Mouse (Mus musculus): ENCODE results near the gene Olfml3.
A peak's percentile ranks its signal among the peaks of the same experiment; 100 is the strongest.

Olfml3 gene

DNA sequence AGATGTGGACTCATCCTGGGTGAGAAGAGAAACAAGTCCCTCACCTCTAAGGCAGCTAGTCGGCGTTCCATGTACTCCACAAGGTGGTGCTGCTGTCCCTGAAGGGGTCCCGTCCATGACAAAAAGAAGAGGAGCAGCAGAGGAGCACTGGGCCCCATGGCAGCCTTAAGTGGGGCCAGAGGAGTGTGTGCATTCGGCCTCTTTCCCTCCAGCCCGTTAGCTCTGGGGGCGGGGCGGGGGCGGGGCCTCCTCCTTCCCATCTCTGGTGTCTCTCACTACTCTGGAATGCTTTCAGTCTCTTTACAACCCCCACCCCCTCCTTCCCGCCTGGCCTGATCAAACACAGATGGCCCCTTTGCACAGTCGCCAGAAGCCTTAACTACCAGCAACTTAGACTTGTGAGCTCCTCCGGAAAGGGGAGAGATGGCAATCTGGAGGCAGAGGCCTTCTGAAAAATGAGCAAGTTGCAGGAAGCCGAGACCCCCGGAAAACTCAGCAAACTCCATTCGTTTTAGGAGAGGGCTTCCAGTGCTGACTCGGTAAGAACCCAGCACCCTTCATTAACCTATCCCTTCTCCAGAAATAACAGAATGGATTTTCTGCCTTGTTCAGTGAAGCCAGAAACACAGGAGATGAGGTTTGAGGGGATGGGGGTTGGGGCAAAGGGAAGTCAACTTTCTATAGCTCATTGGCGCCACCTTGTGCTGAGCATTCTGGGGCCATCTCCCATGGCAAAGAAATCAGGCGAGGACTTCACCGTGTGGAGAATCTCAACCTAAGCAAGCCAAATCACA, at the start of gene Olfml3:
TSS of gene Olfml3 (minus strand) at position 224 of the 794 bp plus-strand sequence.
- peak; percentile 80 to 94 for DNase-seq (ENCODE audit: low spot score in 2 of 2)

DNA sequence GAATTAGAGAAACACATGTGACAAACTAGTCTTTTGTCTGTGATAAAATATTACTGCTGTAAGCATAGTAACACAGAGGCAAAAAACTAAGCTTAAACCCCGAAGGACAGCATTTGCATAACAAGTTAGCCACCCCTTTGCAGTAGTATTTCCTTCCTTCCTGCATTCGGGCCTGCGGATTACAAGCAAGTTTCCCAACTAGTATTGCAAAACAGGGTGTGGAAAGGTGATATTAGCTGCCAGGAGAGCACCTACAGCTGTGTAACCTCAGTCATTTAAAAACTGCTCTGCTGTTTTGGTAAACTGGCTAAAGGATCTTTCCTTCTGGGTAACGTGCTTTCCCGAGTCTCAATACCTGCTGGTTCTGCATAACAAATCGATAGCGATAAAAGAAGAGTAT, 49.4 kb upstream of the Olfml3 start:
- DNase-seq (ENCODE audit: low spot score in 2 of 2): no peak

DNA sequence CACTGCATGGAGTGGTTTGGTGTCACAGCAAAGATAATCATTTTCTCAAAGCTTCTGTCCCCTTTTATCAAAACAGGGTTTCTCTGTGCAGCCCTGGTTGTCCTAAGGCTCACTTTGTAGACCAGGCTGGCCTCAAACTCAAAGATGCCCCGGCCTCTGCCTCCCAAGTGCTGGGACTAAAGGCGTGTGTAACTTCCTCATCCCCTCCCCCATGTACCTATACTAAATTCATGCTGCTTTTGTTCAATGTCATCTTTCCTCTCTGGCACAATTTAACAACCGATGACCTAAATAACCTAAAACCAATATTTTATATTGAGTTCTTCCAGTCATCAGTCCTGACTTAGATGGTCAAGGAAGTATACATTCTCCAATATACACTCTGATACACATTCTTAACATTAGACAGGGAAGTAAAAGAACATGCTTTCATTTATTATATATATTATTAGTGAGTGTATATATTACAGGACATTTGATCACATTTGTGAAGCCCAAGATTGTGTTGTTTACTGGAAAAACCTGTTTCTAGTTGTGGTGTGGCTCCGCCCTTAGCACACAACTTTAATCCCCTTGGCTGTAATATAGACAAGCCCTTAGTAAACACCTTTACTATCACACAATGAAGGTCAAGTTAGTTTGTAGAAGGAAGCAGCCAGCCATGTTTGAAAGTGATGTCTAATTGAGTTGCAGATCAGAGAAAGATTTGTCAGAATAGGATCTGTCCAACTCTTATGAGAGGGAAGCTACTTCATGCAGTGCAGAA, 45.2 kb upstream of the Olfml3 start:
- no peak for DNase-seq (ENCODE audit: low spot score in 2 of 2)

DNA sequence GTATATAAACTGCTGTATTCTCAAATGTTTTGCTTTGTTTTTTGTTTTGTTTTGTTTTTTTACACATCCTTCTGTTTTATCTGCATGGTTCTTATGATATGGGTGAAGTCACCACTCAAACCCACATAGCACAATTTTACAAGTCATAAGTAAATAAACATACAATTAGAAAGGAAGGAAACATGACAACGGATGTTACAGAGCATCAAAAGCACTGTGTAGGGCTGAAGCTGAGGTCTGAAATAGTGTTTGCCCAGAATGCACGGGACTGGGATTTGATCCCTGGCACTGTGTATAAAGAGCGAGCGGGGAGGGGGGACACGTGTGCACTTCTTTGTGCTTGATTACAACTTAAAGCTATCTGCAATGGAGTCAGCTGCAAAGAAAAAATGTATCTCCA, 43.0 kb upstream of the Olfml3 start:
- DNase-seq (ENCODE audit: low spot score in 2 of 2): no peak

DNA sequence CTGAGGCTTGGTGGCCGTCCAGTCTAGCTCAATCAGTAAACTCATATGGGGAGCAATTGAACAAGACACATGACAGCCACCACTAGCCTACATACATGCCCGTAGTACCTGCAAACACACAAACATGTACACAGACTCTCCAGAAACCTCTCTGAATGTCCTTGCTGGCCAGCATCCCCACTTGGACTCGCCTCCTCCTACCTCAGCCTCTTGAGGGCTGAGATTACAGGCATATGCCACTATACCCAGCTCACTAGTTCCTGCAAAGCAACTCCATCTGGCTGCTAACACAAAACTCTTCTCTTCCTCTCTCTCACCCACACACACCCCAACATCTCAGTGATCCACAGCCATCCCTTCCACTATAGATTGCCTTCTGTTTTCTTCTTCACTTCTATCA, 42.5 kb upstream of the Olfml3 start:
- no peak for DNase-seq (ENCODE audit: low spot score in 2 of 2)

DNA sequence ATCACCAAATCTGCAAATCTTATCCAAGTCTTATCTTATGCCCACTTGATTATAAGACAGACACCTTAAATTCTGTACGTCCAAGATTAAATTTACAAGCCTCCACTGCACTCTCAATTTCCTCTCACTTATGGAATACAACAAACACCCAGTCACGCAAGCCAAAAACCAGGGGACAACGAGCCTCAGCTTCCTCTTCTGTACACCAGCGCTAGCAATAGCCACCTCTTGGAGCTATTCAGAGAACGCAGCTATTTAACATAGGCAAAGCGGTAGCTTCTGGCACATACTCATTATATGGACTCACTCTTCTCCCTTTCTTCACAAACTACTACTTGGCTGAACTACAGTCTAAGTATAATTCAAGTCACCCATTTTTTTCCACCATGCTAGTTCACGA, 41.4 kb upstream of the Olfml3 start:
- no peak for DNase-seq (ENCODE audit: low spot score in 2 of 2)

DNA sequence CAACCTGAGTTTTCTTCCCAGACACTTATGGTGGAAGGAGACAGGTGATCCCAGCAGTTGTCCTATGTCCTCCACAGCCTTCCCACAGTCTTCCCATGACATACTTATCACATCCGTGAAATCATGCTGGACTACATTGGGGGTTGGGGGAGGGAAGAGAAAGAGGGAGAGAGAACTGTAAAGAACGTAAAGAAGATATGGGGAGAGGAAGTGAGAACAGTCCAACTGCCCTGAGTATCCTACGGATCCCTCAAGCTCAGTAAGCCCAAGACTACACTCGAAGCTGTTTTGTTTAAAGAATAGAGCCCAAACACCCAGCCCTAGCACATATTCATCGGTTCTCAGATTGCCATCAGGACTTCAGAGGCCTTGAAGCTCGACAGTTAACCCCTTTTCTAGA, 40.9 kb upstream of the Olfml3 start:
- no peak for DNase-seq (ENCODE audit: low spot score in 2 of 2)

DNA sequence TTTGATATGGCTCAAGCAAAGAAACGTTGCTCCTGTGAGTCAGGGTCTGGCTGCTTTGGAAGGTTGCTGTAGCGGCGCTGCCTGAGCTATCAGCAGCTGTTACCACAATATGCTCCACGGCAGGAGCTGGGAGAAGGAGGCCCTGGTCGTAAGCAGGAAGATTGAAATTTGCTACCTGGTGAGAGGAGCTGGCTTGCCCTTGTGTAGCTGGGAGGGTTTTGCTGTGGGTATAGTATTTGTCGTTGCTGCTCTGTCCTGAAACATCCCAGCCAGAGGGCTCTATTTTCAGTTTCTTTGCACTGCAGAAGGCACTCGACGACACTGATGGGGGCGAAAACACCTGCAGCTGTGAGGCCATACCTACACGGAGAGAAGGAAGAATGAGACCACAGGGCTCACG, 40.1 kb upstream of the Olfml3 start:
- DNase-seq (ENCODE audit: low spot score in 2 of 2): peak; percentile 59 to 61

DNA sequence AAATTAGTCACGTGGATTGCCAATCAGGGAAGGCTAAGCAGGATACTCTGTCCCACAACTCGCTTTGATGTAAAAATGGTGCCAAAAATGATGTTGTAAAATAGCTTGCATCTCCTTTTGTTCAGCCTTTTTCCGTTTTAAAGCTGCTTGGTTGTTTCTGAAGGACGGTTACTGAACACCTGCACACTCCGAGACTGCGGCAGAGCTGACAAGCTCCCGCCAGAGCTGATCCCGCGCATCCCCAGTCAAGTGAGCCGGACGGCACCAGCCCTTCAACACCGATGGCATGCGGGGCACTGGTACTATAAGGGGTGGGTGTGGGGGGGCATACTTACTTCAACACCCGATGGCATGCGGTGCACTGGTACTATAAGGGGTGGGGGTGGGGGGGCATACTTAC, 36.2 kb upstream of the Olfml3 start:
- peak; percentile 61 to 74 for DNase-seq (ENCODE audit: low spot score in 2 of 2)

DNA sequence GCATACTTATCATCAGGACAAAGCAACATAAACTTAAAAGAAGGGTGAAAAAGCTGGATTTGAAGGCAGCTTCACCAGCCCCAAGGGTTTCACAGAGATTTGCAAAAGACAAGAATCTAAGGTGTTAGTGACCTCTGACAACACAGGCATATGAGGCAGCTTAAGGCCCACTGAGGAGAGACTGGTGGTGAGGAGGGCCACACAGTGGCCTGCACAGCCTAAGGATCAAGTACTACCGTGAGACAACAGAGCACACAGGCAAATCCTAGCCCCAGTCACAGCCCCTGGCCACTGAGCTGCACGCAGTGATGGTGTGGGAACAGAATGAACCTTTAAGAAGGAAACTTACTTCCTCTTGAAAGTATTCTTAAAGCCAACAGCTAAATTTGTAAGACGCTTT, 35.7 kb upstream of the Olfml3 start:
- DNase-seq (ENCODE audit: low spot score in 2 of 2): no peak

DNA sequence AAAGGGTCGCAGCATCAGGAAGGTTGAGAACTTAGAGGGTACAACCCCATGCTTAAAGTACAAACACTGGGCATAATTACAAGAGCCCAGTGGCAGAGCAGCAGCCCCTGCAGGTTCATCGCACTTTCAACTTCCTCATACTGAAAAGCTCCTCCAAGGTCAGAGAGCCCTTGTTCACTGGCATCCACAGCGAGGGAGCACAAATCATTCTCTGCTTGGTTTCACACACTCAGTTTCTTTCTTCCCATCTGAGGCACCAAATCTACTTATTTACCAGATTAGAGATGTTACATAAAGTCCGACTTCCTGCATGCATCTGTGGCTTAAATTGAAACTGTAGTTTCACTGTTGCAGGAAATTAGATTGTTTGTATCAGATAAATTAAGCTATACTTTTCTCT, 35.0 kb upstream of the Olfml3 start:
- DNase-seq (ENCODE audit: low spot score in 2 of 2): no peak

DNA sequence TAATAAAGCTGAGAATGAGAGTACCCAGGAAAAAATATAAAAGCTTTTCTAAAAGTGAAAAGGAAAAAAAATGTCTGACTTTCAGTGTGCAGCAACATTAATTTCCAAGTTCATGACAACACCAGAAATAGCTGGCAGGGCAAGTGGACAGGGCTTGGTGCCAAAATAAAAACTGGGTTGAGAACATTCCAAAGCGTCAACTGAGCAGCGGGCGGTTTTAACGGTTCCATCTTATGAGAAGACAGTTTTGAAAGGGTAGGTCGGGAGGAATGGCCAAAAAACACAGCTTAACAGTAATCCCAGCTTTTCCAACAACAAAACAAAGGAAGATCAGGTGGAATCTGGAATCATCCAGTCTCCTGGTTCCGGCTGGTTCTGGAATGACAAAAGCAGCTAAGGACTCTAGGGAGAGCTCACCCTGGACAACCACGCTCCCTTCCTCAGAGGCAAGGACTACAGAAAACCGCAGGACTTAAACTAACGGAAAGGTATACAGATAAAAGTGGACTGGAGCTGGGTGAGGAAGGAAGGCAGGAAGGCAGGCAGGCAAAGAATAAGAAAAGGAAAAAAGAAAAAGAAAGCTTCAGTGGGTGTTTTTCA, 33.8 kb upstream of the Olfml3 start:
- DNase-seq (ENCODE audit: low spot score in 2 of 2): no peak

DNA sequence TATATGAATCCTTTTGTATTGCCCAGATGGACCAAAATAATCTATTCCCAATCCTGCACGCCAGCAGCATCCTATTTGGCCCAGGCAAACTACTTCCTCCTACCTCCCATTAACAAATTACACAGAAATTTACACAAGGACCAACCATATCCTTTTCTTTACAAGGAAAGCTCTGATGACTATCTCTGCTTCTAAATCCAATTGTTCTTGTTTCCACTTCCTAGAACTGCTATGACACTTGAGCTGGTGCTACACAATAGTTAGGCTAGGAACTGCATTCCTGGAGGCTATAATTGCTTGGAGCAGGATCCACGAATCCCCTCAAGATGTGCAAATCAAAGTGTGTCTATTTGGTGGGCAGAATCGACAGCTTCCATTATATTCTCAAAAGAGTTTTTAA, 29.0 kb upstream of the Olfml3 start:
- no peak for DNase-seq (ENCODE audit: low spot score in 2 of 2)

DNA sequence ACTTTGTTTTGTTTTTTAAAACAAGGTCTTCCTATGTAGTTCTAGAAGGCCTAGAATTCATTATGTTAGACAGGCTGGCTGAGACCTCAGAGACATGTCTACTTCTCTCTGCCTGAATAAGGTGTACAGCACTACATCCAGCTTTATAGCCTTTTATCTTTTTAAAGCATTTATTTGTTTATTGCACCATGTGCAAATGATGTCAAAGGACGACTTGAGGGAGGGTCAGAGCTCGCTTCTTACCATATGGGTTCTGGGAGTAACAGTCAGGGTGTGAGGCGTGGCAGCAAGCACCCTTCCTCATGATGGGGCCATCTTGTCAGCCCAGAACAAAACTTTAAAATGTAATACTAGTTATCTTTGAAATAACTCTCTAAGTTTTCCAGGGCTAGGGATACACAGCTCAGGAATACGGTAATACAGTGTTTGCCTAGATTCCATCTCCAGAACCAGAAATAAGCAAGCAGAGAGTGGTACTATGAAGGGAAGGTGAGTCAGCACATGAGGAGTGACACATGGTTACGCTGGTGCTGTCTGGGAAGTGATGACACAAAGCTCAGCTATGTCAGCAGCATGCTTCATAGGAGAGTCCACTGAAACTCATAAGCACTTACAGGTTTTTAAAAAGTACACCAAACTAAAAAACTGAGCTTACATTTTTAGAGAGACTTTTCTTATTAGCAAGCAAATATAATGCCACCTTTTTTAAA, 21.6 kb upstream of the Olfml3 start:
- DNase-seq (ENCODE audit: low spot score in 2 of 2): no peak

DNA sequence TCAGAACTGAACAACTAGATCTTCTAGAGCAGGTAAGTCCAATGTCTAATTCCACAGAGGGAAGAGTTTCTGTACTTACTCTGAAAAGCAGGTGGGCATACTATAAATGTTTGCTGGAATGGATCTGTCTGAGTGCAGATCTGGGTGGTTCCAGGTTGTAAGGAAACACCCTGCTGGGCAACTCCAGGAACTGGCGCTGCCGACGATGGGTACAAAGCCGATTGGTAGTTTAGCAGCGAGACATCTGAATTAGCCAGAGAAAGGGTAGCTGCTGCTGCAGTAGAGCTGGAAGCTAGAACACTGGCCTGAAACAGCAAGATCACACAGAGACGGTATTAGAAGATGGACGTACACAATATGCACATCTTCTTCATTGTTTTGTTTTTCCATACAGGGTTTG, 20.7 kb upstream of the Olfml3 start:
- no peak for DNase-seq (ENCODE audit: low spot score in 2 of 2)

DNA sequence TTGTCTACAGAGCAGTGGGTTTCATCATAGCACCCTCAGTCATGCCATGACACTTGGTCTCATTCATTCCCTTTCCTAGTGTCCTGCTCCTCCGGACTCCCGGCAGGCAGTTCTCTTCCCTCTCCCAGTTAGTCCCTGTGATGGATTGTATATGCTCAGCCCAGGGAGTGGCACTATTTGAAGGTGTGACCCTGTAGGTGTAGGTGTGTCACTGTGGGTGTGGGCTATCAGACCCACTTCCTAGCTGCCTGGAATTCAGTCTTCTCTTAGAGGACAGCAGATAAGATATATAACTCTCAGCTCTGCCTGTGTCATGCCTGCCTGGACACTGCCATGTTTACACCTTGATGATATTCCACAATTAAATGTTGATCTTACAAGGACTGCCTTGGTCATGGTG, 19.1 kb upstream of the Olfml3 start:
- DNase-seq (ENCODE audit: low spot score in 2 of 2): no peak

DNA sequence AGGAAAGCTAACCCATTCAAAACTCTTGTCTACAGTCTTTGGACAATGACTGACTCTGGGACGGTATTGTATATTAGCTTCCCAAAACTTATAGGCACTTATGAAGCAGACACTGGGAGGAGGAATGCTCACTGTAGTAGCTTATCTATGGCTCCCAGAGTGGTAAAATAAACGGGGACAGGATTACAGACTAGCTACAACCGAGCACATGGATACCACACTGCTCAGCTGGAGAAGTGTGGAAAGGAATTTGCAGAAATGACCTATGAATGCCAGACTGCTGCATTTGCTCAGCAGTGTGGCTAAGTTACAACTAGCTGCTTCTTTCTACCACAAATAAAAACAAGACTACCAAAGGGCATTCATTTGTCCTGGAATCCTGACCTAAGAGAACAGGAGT, 17.6 kb upstream of the Olfml3 start:
- no peak for DNase-seq (ENCODE audit: low spot score in 2 of 2)

DNA sequence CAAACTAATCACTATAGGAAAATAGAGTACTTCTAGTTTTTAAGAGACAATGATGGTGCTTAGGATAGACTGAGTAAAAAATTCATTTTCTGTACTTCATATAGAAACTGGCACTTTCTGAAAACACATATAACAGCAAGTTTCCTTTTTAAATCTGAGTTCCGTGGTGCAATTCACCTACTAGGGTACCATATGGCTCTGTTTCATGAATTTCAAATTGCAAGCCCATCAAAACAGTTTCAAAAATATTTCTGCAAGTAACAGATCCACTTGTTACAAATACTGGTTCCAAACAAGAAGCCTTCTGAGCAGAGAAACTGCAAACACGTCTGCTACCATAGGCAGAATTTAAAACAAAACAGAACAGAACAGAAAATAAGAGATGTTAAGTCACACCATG, 13.8 kb upstream of the Olfml3 start:
- no peak for DNase-seq (ENCODE audit: low spot score in 2 of 2)

DNA sequence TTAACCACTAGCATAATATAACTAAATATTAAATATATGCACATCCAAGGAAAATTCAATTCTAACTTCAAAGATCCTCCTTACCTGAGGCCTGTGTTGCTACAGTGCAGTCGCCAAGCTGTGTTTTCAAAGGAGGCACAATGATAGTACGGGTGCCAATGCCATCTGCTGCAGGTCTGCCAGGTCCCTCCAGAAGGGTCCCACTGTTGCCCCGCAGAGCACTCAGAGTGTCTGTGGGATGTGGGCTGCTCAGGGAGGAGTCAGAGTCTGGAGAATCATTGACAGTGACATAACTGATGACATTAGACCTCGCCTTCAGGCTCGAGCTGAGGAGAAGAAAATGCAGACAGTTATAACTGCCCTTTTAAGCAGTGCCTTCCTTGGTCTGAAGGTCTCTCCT, 8.9 kb upstream of the Olfml3 start:
- no peak for DNase-seq (ENCODE audit: low spot score in 2 of 2)

DNA sequence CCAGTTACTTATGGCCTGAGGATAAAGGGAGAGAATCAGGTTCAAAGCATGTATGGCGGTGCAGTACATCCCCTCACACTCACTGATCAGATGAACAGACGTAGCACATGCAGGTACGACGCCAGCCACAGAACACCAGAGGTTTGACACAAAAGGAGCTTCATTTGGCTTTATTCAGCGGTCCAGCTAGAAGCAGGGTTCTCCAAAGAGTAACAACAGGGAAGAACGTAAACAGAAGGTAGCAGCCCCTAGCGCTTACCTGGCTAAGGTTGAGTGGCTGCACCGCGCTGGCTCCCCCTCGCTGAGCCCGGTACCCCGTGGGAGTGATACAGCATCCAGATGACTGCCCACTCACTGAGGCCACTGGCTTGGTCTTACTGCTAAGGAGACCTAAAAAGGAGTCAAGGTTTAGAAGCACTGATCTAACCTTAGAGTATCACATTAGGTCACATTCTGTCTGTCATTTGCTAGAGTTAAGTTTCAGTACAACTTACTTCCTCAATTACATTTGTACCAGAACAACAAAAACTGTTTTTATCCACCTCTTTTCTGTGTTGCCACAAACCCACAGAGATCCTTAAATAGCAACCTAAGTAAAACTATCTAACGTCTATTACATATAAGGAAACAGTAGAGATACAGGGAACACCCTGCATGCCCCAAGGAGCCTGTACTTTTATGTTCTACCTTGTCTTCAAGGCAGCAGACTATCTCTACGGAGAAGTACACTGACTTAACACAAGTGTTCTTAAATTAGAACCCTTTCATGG, 7.4 kb upstream of the Olfml3 start:
- no peak for DNase-seq (ENCODE audit: low spot score in 2 of 2)

DNA sequence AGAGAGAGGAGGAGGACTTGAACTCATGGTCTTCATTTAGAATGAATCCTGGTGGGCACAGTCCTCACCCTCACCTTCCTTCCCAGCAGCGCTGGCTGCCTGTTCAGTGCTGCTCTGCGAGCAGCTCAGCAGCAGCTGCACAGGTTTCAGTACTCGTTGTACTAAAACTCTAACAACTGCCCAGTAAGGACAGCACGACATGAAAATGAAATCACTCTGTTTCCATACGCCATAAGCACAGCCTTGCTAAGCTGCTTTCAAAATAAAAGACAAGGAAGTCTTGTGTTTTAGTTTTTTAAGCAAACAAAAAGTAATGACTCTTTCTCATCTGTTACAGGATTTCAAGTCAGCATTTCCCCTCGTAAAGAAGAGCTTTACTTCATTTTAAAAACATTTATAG, 5.4 kb upstream of the Olfml3 start:
- DNase-seq (ENCODE audit: low spot score in 2 of 2): no peak

DNA sequence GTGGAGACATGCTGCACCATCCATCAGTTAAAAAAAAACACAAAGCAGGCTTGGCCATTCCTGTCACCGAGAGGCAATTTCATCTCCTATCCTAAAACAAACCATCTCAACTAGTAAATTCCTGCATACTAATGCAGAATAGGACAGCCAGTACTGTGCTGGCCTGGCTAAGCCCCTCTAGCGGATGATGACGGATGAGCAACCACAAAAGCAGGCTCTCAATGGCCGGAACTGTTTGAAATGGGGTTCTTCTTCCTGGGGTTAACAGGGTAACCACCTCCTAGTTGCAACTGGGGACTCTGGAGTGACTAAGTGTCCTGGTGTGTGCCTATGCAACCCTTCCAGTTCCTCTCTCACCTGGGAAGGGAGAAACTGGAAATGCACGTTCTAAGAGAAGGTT, 2.5 kb upstream of the Olfml3 start:
- DNase-seq (ENCODE audit: low spot score in 2 of 2): no peak

All from thymus, postnatal 10 days (tissue).